Mouse (Mus musculus) heart, postnatal 14 days (tissue): ENCODE measurements around the gene 4930595D18Rik. TPM values are rescaled to one million over a fixed set of nuclear protein-coding genes. Genes with fewer than 3 reads are reported as not detected.

Experiments used
- DNase-seq, 2 experiments: peaks; one replicate each; pipeline ENCODE4 v3.0.0; 2021 to 2022
- intact Hi-C: fragments of 180-260 bp; cut with DNase I; formaldehyde crosslinking; loops from one replicate; pipeline ENCODE4 v1.15.1; 2025
- total RNA-seq, 2 experiments: library from RNA; stranded (reverse); gene quantifications; 2 replicates each; pipeline ENCODE4 v1.2.3; 2021

Gene 4930595D18Rik
- total RNA-seq, 2 experiments from 2014 or later = not detected

- intact Hi-C loops = loop anchor here (5.0 kb wide), 1 partner anchor 79 kb away; no protein-coding TSS in a partner anchor
- peak; percentile 39 to 50 for DNase-seq
These were observed 17.5 kb downstream of the 4930595D18Rik start for GRCm38 (mm10) chr12:111166681-111167289.

GRCm38 (mm10) chr12:111165831-111166591 lies 18.3 kb downstream of the 4930595D18Rik start, which contains the start of gene Traf3:
Gene Traf3, plus strand, starts transcription at chr12:111166370.
- DNase-seq = peak; percentile 77 to 85
- intact Hi-C loops = loop anchor here (5.0 kb wide), 1 partner anchor 79 kb away; no protein-coding TSS in a partner anchor

- intact Hi-C loops = loop anchor here (5.0 kb wide), 1 partner anchor 78 kb away; no protein-coding TSS in a partner anchor
- peak; percentile 29 to 50 for DNase-seq
These were observed 19.0 kb downstream of the 4930595D18Rik start for GRCm38 (mm10) chr12:111165146-111165812.

- intact Hi-C loops = no loop called here
- peak; percentile 85 to 90 for DNase-seq
These were observed 20.0 kb downstream of the 4930595D18Rik start for GRCm38 (mm10) chr12:111164310-111164751.

- peak; percentile 26 to 49 for DNase-seq
- intact Hi-C loops = no loop called here
These were observed 21.8 kb downstream of the 4930595D18Rik start for GRCm38 (mm10) chr12:111162312-111163061.

GRCm38 (mm10) chr12:111161943-111162311 lies 22.4 kb downstream of the 4930595D18Rik start:
- intact Hi-C loops = no loop called here
- DNase-seq = no peak

- no peak for DNase-seq
- intact Hi-C loops = no loop called here
These were observed 23.4 kb downstream of the 4930595D18Rik start for GRCm38 (mm10) chr12:111160871-111161270.

- peak in 1 of 2 experiments; percentile 27 for DNase-seq
- intact Hi-C loops = no loop called here
These were observed 24.4 kb downstream of the 4930595D18Rik start for GRCm38 (mm10) chr12:111159659-111160428.

GRCm38 (mm10) chr12:111155756-111156155 lies 28.5 kb downstream of the 4930595D18Rik start:
- intact Hi-C loops = no loop called here
- DNase-seq = no peak

GRCm38 (mm10) chr12:111154641-111155040 lies 29.6 kb downstream of the 4930595D18Rik start:
- DNase-seq = no peak
- intact Hi-C loops = no loop called here

GRCm38 (mm10) chr12:111153946-111154345 lies 30.3 kb downstream of the 4930595D18Rik start:
- intact Hi-C loops = no loop called here
- no peak for DNase-seq

- DNase-seq = no peak
- intact Hi-C loops = no loop called here
These were observed 31.1 kb downstream of the 4930595D18Rik start for GRCm38 (mm10) chr12:111152981-111153710.

- intact Hi-C loops = no loop called here
- DNase-seq = no peak
These were observed 31.7 kb downstream of the 4930595D18Rik start for GRCm38 (mm10) chr12:111152579-111152978.

- intact Hi-C loops = no loop called here
- no peak for DNase-seq
These were observed 32.7 kb downstream of the 4930595D18Rik start for GRCm38 (mm10) chr12:111151422-111152156.

- no peak for DNase-seq
- intact Hi-C loops = no loop called here
These were observed 34.1 kb downstream of the 4930595D18Rik start for GRCm38 (mm10) chr12:111150236-111150596.

GRCm38 (mm10) chr12:111149495-111150235 lies 34.6 kb downstream of the 4930595D18Rik start:
- intact Hi-C loops = no loop called here
- no peak for DNase-seq

GRCm38 (mm10) chr12:111145269-111145668 lies 39.0 kb downstream of the 4930595D18Rik start:
- intact Hi-C loops = no loop called here
- DNase-seq = no peak
